Mouse (Mus musculus) v-Abl transformed pro-B cells (cell line): ENCODE measurements around the gene Hist1h3g.

Source experiments
- in situ Hi-C, 2 experiments: fragments of 400-800 bp; cut with MboI; formaldehyde crosslinking; loops; one replicate each; pipeline ENCODE4 v1.15.1; 2025; ENCODE audit not compliant: unreplicated experiment in 2 of 2

The Hist1h3g gene

DNA sequence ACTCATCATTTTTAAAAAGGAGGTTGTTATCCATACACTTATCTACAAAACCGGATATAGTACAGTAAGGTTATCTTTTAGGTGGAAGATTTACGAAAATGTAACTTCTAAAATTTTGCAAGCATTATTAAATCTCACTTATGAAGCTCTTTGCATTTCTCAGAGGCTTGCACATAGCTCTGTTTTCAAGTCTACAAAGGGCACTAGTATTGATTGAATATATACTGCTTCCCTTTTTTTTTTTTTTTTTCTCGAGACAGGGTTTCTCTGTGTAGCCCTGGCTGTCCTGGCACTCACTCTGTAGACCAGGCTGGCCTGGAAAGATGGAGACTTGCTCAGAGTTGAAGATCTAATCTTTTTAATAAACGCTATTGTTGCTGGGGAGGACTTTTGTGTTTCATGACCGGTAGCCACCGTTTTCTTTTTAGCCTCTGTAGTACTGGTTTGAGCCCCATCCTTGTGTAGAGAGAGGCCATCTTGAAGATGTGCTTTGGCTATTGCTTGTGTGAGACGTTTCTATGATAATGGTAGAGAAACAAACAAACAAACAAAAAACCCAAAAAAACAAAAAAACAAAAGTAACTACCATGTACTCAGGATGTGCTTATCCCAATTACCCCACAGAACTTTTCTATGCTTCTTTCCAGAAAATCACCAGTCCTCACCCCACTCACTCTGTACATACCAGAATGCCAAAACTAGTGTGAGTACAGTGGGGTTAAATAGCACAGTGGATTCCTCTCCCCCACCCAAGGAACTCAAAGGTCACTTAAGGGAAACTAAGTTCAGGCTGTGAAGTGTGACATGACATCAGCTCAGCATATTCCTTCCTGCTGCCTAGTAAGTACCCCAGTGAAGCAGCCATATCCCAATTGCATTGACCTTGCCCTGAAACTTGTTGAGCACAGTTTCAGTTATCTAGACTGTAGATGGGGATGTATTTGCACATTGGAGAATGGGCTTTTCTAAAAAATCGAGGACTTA lies 17.0 kb downstream of the Hist1h3g start:
- in situ Hi-C loops: loop anchor here (5.0 to 25.0 kb wide), 5 partner anchors 143 to 1797 kb away; partner anchors contain the start of genes Hist1h1t (in 1 of the 2), Hist1h2ak (in 1 of the 2), Hist1h2bb (in 1 of the 2) and Hist1h2bn (in 1 of the 2)

DNA sequence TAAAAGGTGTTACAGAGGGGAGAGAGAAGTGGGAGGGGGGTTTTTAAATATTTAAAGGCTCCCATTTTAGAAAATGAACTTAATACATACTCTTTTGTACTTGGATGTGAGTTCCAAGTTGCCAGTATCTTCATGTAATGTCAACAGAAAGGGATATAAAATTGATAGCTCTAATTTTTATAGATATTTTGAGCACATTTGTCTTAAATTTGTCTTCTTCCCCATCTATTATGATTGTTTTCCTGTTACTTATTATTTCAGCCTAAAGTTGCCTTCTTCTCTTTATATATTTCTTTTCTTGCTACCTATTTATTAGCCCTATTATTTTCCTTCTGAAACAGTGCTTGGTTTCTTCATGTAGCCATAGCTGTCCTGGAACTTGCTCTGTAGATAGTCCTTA lies 17.7 kb downstream of the Hist1h3g start, which contains the start of gene Hist1h1d:
Hist1h1d (plus strand) TSS at position 301 of the 400 bp plus-strand sequence.
- in situ Hi-C loops: loop anchor here (5.0 to 25.0 kb wide), 5 partner anchors 142 to 1798 kb away; partner anchors contain the start of genes Hist1h1t (in 1 of the 2), Hist1h2ak (in 1 of the 2), Hist1h2bb (in 1 of the 2) and Hist1h2bn (in 1 of the 2)

DNA sequence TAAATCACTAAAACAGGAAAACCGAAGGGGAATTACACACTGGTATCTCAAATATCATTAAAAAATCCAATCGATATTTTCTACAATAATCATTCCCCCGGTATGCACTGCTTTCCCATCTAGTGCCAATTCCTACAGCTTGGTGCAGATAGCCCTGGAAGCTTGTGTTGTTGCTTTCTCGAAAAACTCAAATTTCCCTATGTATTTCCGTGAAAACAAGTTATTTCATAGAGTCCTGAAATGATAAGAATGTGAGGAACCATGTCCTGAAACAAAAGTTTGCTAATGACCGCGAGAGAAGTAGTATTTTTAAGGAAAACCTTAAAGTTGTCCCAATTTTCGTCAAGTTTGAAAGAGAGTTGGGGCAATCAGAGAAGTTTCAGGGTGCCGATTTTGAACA lies 19.2 kb downstream of the Hist1h3g start:
- in situ Hi-C loops: loop anchor here (5.0 to 25.0 kb wide), 5 partner anchors 140 to 1800 kb away; partner anchors contain the start of genes Hist1h1t (in 1 of the 2), Hist1h2ak (in 1 of the 2), Hist1h2bb (in 1 of the 2) and Hist1h2bn (in 1 of the 2)

DNA sequence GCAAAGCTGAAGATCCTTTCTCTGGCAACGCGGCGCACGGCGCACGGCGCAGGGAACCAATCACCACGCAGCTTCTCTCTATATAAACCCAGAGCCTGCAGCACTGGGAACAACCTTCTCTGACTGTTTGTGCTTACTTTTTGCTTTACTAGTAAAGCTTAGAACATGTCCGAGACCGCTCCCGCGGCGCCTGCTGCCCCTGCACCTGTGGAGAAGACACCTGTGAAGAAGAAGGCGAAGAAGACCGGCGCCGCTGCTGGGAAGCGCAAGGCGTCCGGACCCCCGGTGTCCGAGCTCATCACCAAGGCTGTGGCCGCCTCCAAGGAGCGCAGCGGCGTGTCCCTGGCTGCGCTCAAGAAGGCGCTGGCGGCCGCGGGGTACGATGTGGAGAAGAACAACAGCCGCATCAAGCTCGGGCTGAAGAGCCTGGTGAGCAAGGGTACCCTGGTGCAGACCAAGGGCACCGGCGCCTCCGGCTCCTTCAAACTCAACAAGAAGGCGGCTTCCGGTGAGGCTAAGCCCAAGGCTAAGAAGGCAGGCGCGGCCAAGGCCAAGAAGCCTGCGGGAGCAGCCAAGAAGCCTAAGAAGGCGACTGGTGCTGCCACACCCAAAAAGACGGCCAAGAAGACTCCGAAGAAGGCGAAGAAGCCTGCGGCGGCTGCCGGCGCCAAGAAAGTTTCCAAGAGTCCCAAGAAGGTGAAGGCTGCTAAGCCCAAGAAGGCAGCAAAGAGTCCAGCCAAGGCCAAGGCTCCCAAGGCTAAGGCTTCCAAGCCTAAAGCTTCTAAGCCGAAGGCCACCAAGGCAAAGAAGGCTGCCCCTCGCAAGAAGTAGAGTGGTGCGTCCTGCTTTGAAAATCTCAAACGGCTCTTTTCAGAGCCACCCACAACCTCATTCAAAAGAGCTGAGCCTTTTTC lies 20.0 kb downstream of the Hist1h3g start:
- in situ Hi-C loops: loop anchor here (5.0 to 25.0 kb wide), 5 partner anchors 140 to 1800 kb away; partner anchors contain the start of genes Hist1h1t (in 1 of the 2), Hist1h2ak (in 1 of the 2), Hist1h2bb (in 1 of the 2) and Hist1h2bn (in 1 of the 2)

DNA sequence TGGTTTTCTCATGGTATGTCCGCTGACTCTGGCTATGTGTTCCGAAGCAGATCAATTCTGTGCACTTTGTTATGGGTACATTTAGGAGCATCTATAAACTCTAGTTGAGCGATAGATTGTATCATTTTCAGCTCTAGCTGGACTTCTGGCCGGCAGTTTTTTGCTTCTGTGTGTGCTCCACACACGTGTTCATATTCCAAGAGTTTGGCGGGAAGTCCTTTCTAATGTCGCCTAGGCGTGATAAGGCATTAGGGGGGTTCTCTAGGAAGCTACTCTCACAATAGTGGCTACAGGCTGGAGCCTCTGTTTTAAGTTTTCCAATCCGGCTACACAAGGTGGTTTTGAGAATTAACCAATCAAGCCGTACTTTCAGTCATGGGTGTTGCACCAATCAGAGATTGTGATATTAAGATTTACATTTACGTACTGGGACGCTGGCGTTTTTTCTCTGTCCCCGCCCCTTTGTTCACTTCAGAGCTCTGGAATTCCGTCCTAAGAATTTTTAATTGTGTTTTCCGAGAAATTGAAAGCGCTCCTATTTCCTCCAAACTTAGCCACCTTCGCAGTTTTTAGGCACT lies 20.7 kb downstream of the Hist1h3g start:
- in situ Hi-C loops: loop anchor here (10.0 to 25.0 kb wide), 4 partner anchors 139 to 1801 kb away; partner anchors contain the start of genes Hist1h1t (in 1 of the 2), Hist1h2ak (in 1 of the 2), Hist1h2bb (in 1 of the 2) and Hist1h2bn (in 1 of the 2)

DNA sequence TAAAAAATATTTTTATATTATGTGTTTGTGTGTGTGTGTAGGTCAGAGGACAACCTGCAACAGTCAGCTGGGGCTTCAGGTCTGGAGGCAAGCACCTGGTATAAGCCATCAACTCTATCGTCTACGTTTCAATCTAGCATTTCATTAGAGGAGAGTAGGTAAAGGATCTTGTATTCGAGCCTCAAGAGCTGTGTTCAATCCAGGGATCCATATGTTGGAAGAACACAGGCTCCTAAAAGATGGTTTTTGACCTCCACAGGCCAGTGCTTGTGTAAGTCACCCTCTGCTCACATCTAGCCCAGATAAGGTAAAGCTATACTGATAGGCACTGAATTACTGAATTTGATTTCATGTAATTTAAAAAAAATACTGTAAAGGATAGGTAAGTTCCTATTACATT lies 21.7 kb downstream of the Hist1h3g start:
- in situ Hi-C loops: loop anchor here (10.0 to 25.0 kb wide), 4 partner anchors 138 to 1802 kb away; partner anchors contain the start of genes Hist1h1t (in 1 of the 2), Hist1h2ak (in 1 of the 2), Hist1h2bb (in 1 of the 2) and Hist1h2bn (in 1 of the 2)

- in situ Hi-C loops: loop anchor here in 1 of 2 experiments (25.0 kb wide), 1 partner anchor 852 kb away; no protein-coding TSS in a partner anchor
Measured at GRCm38 (mm10) chr13:23560699-23561098, 25.5 kb downstream of the Hist1h3g start.

GRCm38 (mm10) chr13:23561531-23561882 lies 26.3 kb downstream of the Hist1h3g start:
- in situ Hi-C loops: loop anchor here in 1 of 2 experiments (25.0 kb wide), 1 partner anchor 851 kb away; no protein-coding TSS in a partner anchor

DNA sequence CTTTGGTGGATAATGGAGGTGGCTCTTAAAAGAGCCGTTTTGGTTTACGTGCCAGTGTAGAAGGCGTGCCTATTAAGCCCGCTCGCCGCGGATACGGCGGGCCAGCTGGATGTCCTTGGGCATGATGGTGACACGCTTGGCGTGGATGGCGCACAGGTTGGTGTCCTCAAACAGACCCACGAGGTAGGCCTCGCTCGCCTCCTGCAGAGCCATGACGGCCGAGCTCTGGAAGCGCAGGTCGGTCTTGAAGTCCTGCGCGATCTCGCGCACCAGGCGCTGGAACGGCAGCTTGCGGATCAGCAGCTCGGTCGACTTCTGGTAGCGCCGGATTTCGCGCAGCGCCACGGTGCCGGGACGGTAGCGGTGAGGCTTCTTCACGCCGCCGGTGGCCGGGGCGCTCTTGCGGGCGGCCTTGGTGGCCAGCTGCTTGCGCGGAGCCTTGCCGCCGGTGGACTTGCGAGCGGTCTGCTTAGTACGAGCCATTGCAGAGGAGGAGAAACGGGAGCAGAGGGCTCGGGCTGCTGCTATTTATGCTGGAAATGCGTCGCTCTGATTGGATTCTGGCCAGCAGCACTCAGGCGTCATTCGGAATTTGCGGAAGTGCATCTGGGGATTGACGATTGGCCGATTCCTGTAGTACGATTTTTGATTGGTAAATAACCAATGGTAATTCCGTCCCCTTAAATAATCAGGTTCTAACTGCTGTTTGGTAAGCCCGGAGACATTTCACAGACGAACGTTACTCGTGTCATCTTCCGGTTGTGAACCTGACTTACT lies 26.8 kb downstream of the Hist1h3g start, which contains the start of gene Hist1h3e:
Hist1h3e (minus strand) TSS at position 487 of the 777 bp plus-strand sequence.
- in situ Hi-C loops: loop anchor here in 1 of 2 experiments (25.0 kb wide), 1 partner anchor 850 kb away; no protein-coding TSS in a partner anchor

- in situ Hi-C loops: loop anchor here in 1 of 2 experiments (25.0 kb wide), 1 partner anchor 849 kb away; no protein-coding TSS in a partner anchor
Measured at GRCm38 (mm10) chr13:23562699-23563462, 27.7 kb downstream of the Hist1h3g start.

DNA sequence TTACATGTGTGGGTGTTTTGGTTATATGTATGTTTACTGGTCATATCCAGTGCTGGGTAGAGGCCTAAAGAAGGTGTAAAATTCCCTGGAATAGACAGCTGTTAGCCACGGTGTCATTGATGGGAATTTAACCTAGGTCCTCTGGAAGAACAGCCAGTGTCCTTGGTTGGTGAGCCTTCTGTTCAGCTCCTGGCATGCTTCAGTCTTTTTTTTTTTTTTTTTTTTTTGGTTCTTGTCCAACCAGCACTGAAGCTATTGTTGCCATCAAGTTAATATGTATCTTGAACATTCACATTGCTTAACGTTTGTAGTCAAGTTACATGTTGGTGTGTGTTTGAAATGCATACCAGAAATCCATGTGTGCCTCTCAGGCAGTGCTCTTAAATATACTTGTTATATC lies 29.3 kb downstream of the Hist1h3g start:
- in situ Hi-C loops: loop anchor here in 1 of 2 experiments (25.0 kb wide), 1 partner anchor 848 kb away; no protein-coding TSS in a partner anchor

DNA sequence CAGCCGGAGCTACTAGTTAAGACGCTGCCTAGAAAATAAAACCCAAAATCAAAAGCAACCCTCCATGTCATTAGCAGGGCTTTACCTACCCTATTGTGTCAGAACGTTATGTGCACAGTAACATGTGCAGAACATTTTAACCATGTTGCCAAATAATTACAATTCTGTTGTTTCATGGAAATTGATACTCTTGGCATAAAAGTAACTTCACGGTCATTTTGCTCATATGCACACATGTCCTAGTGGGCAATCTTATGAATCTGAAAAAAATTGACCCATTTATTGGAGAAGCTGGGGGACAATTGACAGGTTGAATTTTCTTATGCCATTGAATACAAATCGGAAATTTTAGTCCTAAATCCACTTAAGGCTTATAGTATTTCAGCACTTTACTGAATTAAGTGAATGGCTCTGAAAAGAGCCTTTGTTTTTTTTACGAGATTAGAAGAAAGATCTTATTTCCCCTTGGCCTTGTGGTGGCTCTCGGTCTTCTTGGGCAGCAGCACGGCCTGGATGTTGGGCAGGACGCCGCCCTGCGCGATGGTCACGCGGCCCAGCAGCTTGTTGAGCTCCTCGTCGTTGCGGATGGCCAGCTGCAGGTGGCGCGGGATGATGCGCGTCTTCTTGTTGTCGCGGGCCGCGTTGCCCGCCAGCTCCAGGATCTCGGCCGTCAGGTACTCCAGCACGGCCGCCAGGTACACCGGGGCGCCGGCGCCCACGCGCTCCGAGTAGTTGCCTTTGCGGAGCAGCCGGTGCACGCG lies 35.2 kb downstream of the Hist1h3g start:
- in situ Hi-C loops: loop anchor here in 1 of 2 experiments (25.0 kb wide), 1 partner anchor 842 kb away; no protein-coding TSS in a partner anchor

DNA sequence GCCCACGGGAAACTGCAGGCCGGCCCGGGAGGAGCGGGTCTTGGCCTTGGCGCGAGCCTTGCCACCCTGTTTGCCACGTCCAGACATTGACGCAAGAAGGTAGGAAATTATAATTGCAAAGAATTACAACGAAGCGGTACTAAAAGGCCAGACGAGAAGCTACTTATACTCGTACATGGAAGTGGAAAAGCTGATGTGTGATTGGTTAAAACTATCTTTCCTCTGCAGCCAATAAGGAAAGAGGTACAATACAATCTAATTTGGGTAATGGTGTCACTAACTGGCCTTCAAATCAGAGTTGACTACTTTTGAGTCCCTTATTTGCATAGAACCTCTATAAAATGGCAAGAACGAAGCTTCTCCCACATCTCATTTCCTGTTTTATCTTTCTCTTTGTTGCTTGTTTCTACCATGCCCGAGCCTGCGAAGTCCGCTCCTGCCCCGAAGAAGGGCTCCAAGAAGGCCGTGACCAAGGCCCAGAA lies 35.8 kb downstream of the Hist1h3g start, which contains the start of the genes Hist1h2ae and Hist1h2bg:
Hist1h2ae (minus strand) TSS at position 199 of the 482 bp plus-strand sequence.
Hist1h2bg (plus strand) TSS at position 375 of the 482 bp plus-strand sequence.
- in situ Hi-C loops: loop anchor here in 1 of 2 experiments (25.0 kb wide), 1 partner anchor 841 kb away; no protein-coding TSS in a partner anchor

- in situ Hi-C loops: loop anchor here in 1 of 2 experiments (25.0 kb wide), 1 partner anchor 841 kb away; no protein-coding TSS in a partner anchor
Measured at GRCm38 (mm10) chr13:23571504-23572217, 36.4 kb downstream of the Hist1h3g start.
